In the genomic region with DNA sequence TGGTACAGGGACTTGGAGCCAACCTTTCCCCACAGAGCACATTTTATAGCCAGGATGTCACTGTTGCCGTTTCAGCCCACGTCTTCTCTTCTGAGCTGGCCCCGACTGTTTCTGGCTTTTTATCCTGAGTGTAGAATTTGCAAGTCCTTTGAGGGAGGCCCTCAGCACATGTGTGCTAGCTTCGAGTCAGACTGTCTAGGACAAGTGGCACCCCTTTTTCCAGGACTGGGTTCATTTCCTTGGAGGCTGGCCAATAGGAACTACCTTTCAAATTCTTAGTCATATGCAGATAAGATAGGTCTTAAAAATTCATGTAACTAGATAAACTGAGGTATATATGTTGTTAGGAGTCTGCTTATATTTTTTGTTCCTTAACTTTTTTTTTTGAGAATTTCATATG, we compare ENCODE assay signal across 35 mouse cellular contexts. TPM values are rescaled to one million over a fixed set of nuclear protein-coding genes. Genes with fewer than 3 reads are reported as not detected.
"Had no signal": no experiment of that assay in that cellular context is flagged by ENCODE, and none has a peak within 500 bp of the region (broad histone marks: within the 10 kb centered on the region; RNA-seq: fewer than 3 reads in every experiment).

No protein-coding gene starts in this region.

- H3K27me3 ChIP-seq: liver, embryonic 13.5 days; megakaryocyte, embryonic 14.5 days had no signal

- H3K27ac ChIP-seq: limb, embryonic 10.5 days; limb, embryonic 12.5 days; limb, embryonic 13.5 days; limb, embryonic 15.5 days; liver, embryonic 12.5 days; liver, embryonic 13.5 days; liver, embryonic 14.5 days; liver, embryonic 15.5 days; lung, embryonic 15.5 days; macrophage; midbrain, embryonic 10.5 days; midbrain, embryonic 12.5 days; midbrain, embryonic 13.5 days; midbrain, embryonic 15.5 days had no signal

- H3K4me2 ChIP-seq: limb, embryonic 12.5 days; limb, embryonic 13.5 days; limb, embryonic 15.5 days; liver, embryonic 11.5 days; liver, embryonic 12.5 days; liver, embryonic 13.5 days; liver, embryonic 15.5 days; lung, embryonic 14.5 days; lung, embryonic 15.5 days; midbrain, embryonic 11.5 days; midbrain, embryonic 12.5 days; midbrain, embryonic 13.5 days; midbrain, embryonic 15.5 days had no signal

- H3K36me3 ChIP-seq: midbrain, embryonic 15.5 days had no signal

- ATAC-seq: liver, embryonic 12.5 days; liver, postnatal 0 days; lung, postnatal 0 days; midbrain, embryonic 13.5 days; midbrain, embryonic 15.5 days; midbrain, embryonic 16.5 days had no signal

- H3K4me3 ChIP-seq: limb, embryonic 10.5 days; limb, embryonic 12.5 days; limb, embryonic 13.5 days; limb, embryonic 15.5 days; liver, embryonic 12.5 days; liver, embryonic 13.5 days; liver, embryonic 15.5 days; lung, embryonic 15.5 days; megakaryocyte, embryonic 14.5 days; midbrain, embryonic 10.5 days; midbrain, embryonic 12.5 days; midbrain, embryonic 13.5 days; midbrain, embryonic 15.5 days; myocyte had no signal

- H3K9me3 ChIP-seq: limb, embryonic 10.5 days; limb, embryonic 12.5 days; limb, embryonic 13.5 days; limb, embryonic 15.5 days; liver, embryonic 12.5 days; liver, embryonic 13.5 days; liver, embryonic 15.5 days; lung, embryonic 15.5 days; megakaryocyte, embryonic 14.5 days; midbrain, embryonic 10.5 days; midbrain, embryonic 12.5 days; midbrain, embryonic 13.5 days; midbrain, embryonic 15.5 days had no signal

- H3K4me1 ChIP-seq: limb, embryonic 12.5 days; midbrain, embryonic 12.5 days had no signal

- H3K9ac ChIP-seq: limb, embryonic 12.5 days; limb, embryonic 13.5 days; limb, embryonic 15.5 days; liver, embryonic 12.5 days; liver, embryonic 13.5 days; liver, embryonic 14.5 days; liver, embryonic 15.5 days; liver, postnatal 0 days; lung, embryonic 14.5 days; lung, embryonic 15.5 days; midbrain, embryonic 12.5 days; midbrain, embryonic 13.5 days; midbrain, embryonic 15.5 days had no signal

- DNase-seq: left cerebral cortex, postnatal 4 days; liver; liver, embryonic 13.5 days; liver, postnatal 0 days; lung, adult 18-20 months; lung, adult 2 months; lung, embryonic 14.5 days; lung, postnatal 10 days; lung, postnatal 14 days; lung, postnatal 36 days; lung, postnatal 4 days; midbrain, embryonic 14.5 days had no signal

RNA-seq across cellular contexts. Expression of a gene that starts 8.2 kb away (rescaled TPM):
- polyA plus RNA-seq: limb, embryonic 10.5 days; limb, embryonic 11.5 days; limb, embryonic 12.5 days; limb, embryonic 13.5 days; limb, embryonic 15.5 days; liver, embryonic 11.5 days; liver, embryonic 12.5 days; liver, embryonic 13.5 days; liver, embryonic 15.5 days; liver, embryonic 16.5 days; liver, postnatal 0 days; lung, embryonic 14.5 days; lung, embryonic 15.5 days; lung, embryonic 16.5 days; lung, postnatal 0 days; midbrain, embryonic 10.5 days; midbrain, embryonic 11.5 days; midbrain, embryonic 13.5 days; midbrain, embryonic 14.5 days; midbrain, embryonic 15.5 days; neural tube, embryonic 11.5 days had no signal
